Mouse (Mus musculus) embryonic facial prominence, embryonic 11.5 days (tissue): ENCODE data around the gene Trhde. TPM values are rescaled to one million over a fixed set of nuclear protein-coding genes. Genes with fewer than 3 reads are reported as not detected.

Experiments
- ATAC-seq: fragments of 200-750 bp; cut with Nextera tagmentation; replicated peaks from 2 replicates; pipeline ENCODE4 v1.8.0; 2017; ENCODE audit warnings: low read depth; ENCODE audit not compliant: insufficient number of reproducible peaks, low FRiP score, low TSS enrichment
- DNase-seq: peaks from one replicate; pipeline ENCODE4 v3.0.0-alpha.2; 2015; ENCODE audit warnings: low spot score
- H3K27ac ChIP-seq: fragments of 300-500 bp; sonication (generic); replicated peaks from 2 replicates; pipeline ENCODE4 v1.5.1; 2014; ENCODE audit warnings: mild to moderate bottlenecking, low read depth, low read length, control low read depth
- H3K27me3 ChIP-seq: fragments of 300-500 bp; sonication (generic); 2 replicates; pipeline ENCODE4 v1.6.1; 2014; ENCODE audit warnings: mild to moderate bottlenecking, low read length, moderate library complexity, mixed read lengths; ENCODE audit not compliant: control insufficient read depth, insufficient read depth
- H3K36me3 ChIP-seq: fragments of 300-500 bp; sonication (generic); replicated peaks from 2 replicates; pipeline ENCODE4 v1.6.1; 2014; ENCODE audit warnings: low read depth, mild to moderate bottlenecking, low read length, moderate library complexity, mixed read lengths; ENCODE audit not compliant: control insufficient read depth, insufficient read depth
- H3K4me1 ChIP-seq: fragments of 300-500 bp; sonication (generic); 2 replicates; pipeline ENCODE4 v1.6.1; 2014; ENCODE audit warnings: low read length, mixed read lengths; ENCODE audit not compliant: control insufficient read depth, insufficient read depth
- H3K4me2 ChIP-seq: fragments of 300-500 bp; sonication (generic); 2 replicates; pipeline ENCODE4 v1.6.1; 2014; ENCODE audit warnings: low read depth, mild to moderate bottlenecking, control low read depth, low read length, moderate library complexity
- H3K4me3 ChIP-seq: fragments of 300-500 bp; sonication (generic); 2 replicates; pipeline ENCODE4 v1.5.1; 2014; ENCODE audit warnings: low read depth, low read length, control low read depth
- H3K9ac ChIP-seq: fragments of 300-500 bp; sonication (generic); replicated peaks from 2 replicates; pipeline ENCODE4 v1.6.1; 2014; ENCODE audit warnings: mild to moderate bottlenecking, control low read depth, low read length
- H3K9me3 ChIP-seq: fragments of 300-500 bp; sonication (generic); replicated peaks from 2 replicates; pipeline ENCODE4 v1.6.1; 2016; ENCODE audit warnings: mild to moderate bottlenecking, low read length, inconsistent platforms, mixed read lengths; ENCODE audit not compliant: control insufficient read depth
- WGBS: fragments of 180-500 bp; shearing (Covaris S2); extraction: QIAGEN DNeasy Blood & Tissue Kit; methylation state at CpG from one replicate; pipeline ENCODE4 v1.1.7; 2014; 5-methylcytosine and 5-hydroxymethylcytosine counted together
- polyA plus RNA-seq: library from polyadenylated mRNA; unstranded; fragments of >200 nt; fragmentation: Nextera tagmentation; extraction: Ambion mirVana; gene quantifications from 2 replicates; pipeline ENCODE4 v1.2.1, GENCODE M21; 2014

Gene Trhde
- polyA plus RNA-seq, 1 experiment from 2014 or later = 1.8 TPM

DNA sequence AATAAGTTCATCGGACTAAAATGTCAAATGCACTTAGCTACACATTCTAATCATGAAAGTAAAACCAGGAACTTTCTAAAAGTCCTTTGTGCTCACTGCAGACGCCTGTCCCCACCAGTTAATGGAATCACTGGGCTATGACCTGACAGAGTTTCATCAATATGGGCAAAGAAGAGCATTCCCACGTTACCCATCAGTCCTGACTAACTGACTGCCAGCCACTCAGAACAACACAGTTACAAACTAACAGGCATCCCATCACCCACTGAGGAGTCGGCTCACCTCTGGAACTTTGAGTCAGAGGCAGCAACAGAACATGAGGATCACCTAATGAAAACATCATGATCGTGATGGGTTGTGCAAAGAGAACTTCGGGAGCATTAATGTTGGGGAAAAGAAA, 438.7 kb downstream of the Trhde start:
- Histone ChIP-seq H3K9ac (no peak overlapping the region), H3K4me3 (no peak overlapping the region), H3K4me1 (no peaks in the 10 kb centered on the region), H3K4me2 (no peak overlapping the region), H3K27ac (no peak overlapping the region), H3K27me3 (no peaks in the 10 kb centered on the region), H3K9me3 (no peaks in the 10 kb centered on the region), H3K36me3 (no peaks in the 10 kb centered on the region)
- 62% methylated on average over 6 of the region's 6 CpGs for WGBS
- DNase-seq (peak; percentile 2), ATAC-seq (no peak)

DNA sequence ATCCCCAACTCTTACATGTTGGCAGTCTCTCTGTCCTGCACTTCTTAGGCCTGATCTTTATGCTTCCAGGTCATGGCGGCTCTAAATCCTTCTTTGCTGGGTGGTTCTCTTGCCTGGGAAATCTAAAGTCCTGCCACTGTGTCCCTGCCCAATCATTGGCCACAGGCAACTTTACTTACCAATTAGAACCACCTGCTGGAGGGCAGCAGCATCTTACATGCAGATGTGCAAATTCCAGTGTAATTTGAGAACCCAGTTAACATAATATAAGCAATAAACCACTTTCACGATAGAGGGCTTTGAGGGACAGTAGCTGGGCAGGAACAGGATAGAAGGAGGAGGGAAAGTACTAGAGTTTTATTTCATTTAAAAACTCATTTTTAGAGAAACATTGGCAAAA, 439.5 kb downstream of the Trhde start:
- DNase-seq (peak; percentile 67), ATAC-seq (peak; percentile 65; the same call in 1 of the 2 replicates)
- Histone ChIP-seq H3K9me3 (no peaks in the 10 kb centered on the region), H3K4me2 (no peak overlapping the region), H3K36me3 (no peaks in the 10 kb centered on the region), H3K9ac (no peak overlapping the region), H3K27ac (no peak overlapping the region), H3K27me3 (no peaks in the 10 kb centered on the region), H3K4me3 (no peak overlapping the region), H3K4me1 (no peaks in the 10 kb centered on the region)
- 27% methylated on average over 2 of the region's 2 CpGs for WGBS
